Mouse (Mus musculus): ENCODE measurements at regions not wholly inside any gene's neighbourhood (a gene's known extent, or its start where the extent isn't known, plus 50 kb on each side); places are given as distances from the start of the nearest gene placed in this dataset.

DNA sequence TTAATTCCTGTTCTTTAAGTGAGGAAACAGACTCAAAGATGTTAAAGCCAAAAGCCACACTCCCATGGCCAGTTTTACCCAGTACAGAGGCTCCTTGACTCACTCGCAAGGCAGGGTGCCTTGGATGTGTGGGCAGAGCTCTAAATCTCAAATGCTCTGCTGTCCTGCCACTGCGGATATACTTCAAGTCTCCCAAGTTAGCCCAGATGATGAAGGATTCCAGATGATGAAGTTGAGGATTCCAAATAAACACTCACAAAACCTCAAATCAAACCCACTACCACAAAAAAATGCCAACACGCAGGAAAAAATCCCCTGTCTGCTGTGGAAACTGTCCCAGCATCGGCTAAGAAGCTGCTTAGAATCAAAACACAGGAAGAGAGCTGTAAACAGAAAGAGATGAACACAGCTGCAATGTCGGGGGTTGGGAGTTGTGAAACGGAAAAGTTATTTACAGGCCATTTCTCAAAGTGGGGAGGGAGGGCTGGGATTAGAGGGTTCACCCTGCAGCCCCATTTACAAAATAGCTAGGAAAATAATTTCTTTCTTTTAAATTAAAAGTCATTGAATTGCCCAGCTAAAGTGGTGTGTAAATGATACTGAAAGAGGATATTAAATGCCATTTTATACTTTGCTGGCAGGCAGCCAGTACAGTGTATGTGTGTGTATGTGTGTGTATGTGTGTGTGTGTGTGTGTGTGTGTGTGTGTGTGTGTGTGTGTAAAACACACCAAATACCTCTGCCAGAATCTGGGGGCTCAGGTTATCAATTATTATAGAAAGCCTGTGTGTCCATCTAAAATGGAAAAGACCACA is 135.6 kb downstream of the Bcas1 start:
- TF ChIP-seq POLR2A (IDR thresholded peaks at IDR 0.05; ENCODE audit: control insufficient read depth, extremely low read depth, insufficient read depth, low read length, poor library complexity) (no peak), CTCF (IDR thresholded peaks at IDR 0.05; ENCODE audit: borderline replicate concordance, control insufficient read depth, extremely low read depth, insufficient read depth, low read length, poor library complexity) (no peak)
